In the genomic region with DNA sequence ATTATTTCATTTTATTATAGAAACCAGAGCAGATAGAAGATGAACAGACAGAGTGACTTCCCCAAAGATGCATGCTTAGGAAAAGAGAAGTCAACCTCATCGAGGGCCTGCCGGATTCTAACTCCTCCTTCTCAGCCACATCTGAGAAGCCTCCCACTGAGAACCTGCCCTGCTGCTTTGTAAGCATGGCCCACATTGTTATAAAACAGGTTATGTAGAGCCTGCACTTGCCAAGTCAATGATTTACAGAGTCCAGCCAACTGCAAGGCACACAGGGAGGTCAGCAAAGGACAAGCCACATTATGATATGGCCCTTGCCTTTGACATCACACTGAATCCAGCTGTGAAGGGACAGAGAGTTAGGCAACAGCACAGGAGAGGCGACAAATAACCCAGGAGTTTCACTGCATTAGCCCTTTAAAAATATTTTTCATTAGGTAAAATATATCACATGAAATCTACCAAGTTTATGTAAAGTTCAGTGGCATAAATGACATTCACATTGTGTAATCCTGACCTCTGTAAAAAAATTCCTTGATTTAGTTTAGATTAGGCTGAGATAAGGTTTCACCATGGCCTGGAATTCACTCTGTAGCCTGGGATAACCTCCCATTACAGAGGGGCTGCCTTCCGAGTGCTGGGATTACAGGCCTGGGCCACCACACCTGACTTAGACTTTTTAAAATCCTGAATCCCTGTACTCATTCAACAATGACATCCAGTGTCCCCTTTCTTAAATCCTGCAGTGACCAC, we compare ENCODE assay signal across 12 mouse cellular contexts. TPM values are rescaled to one million over a fixed set of nuclear protein-coding genes. Genes with fewer than 3 reads are reported as not detected.
DNase-seq lines count a peak whose midpoint lies in the region; ATAC-seq and TF ChIP-seq lines count a peak whose summit lies in the region.
"Had no signal": no experiment of that assay in that cellular context is flagged by ENCODE, and none has a peak within 500 bp of the region (broad histone marks: within the 10 kb centered on the region; RNA-seq: fewer than 3 reads in every experiment).

No protein-coding gene starts in this region.

- TF ChIP-seq POLR2A in small intestine, adult 2 months (IDR thresholded peaks at IDR 0.05; ENCODE audit: low read depth, low read length), result no peak

- H3K4me3 ChIP-seq in kidney, embryonic 15.5 days (replicated peaks), result no peak overlapping the region
- no peak overlapping the region for H3K4me3 ChIP-seq in liver, embryonic 16.5 days (ENCODE audit: low read depth, low read length)
- H3K4me3 ChIP-seq in small intestine, adult 2 months (ENCODE audit: low read depth, low read length), result no peak overlapping the region
- H3K4me3 ChIP-seq: embryonic facial prominence, embryonic 15.5 days; gastrocnemius, adult 2 months had no signal

- peaks cover 3% of the 10 kb centered on the region; the same call in 1 of the 2 replicates for H3K4me1 ChIP-seq in kidney, embryonic 15.5 days
- no peaks in the 10 kb centered on the region; the same call in 1 of the 2 replicates for H3K4me1 ChIP-seq in liver, embryonic 16.5 days (ENCODE audit: control insufficient read depth, low read depth, low read length)
- peaks cover 19% of the 10 kb centered on the region; the same call in 1 of the 2 replicates for H3K4me1 ChIP-seq in small intestine, adult 2 months (ENCODE audit: control insufficient read depth, insufficient read depth, insufficient read length, low read length)
- H3K4me1 ChIP-seq: embryonic facial prominence, embryonic 15.5 days had no signal

- no peak overlapping the region for H3K4me2 ChIP-seq in kidney, embryonic 15.5 days
- no peak overlapping the region for H3K4me2 ChIP-seq in liver, embryonic 16.5 days (ENCODE audit: low read depth, low read length)
- H3K4me2 ChIP-seq: embryonic facial prominence, embryonic 15.5 days had no signal

- DNase-seq in embryo, embryonic 10 days (ENCODE audit: low spot score), result peak; percentile 27
- no peak for DNase-seq in embryo, embryonic 10.5 days (ENCODE audit: low spot score)
- no peak for DNase-seq in frontal cortex, postnatal 25 days (ENCODE audit: low spot score in 2 of 2)
- no peak for DNase-seq in spleen, postnatal 10 days (ENCODE audit: low spot score in 2 of 2)
- no peak for DNase-seq in adrenal gland, adult 8-10 months
- DNase-seq: gastrocnemius, adult 2 months; heart, postnatal 14 days had no signal

- WGBS in kidney, embryonic 15.5 days, result 37% methylated on average over 4 of the region's 4 CpGs
- 31% methylated on average over 4 of the region's 4 CpGs for WGBS in liver, embryonic 16.5 days (ENCODE audit: insufficient replicate concordance)
- 20% methylated on average over 4 of the region's 4 CpGs for WGBS in small intestine, adult 2 months

- no peak for TF ChIP-seq CTCF in small intestine, adult 2 months (IDR thresholded peaks at IDR 0.05; ENCODE audit: extremely low read depth, insufficient read length, insufficient replicate concordance, low read depth, low read length)

- H3K36me3 ChIP-seq in kidney, embryonic 15.5 days, result no peaks in the 10 kb centered on the region
- H3K36me3 ChIP-seq in liver, embryonic 16.5 days (ENCODE audit: control insufficient read depth, insufficient read depth), result no peaks in the 10 kb centered on the region
- H3K36me3 ChIP-seq in small intestine, adult 2 months (ENCODE audit: control insufficient read depth, insufficient read depth, low read length), result no peaks in the 10 kb centered on the region
- H3K36me3 ChIP-seq: embryonic facial prominence, embryonic 15.5 days had no signal

- H3K27ac ChIP-seq in kidney, embryonic 15.5 days, result peak overlapping the region; percentile 81
- H3K27ac ChIP-seq in liver, embryonic 16.5 days (ENCODE audit: low read length), result peak overlapping the region; percentile 70
- peak overlapping the region; percentile 69 for H3K27ac ChIP-seq in small intestine, adult 2 months (ENCODE audit: insufficient read depth, low read depth, low read length)
- H3K27ac ChIP-seq: embryonic facial prominence, embryonic 15.5 days; gastrocnemius, adult 2 months had no signal

- no peaks in the 10 kb centered on the region for H3K27me3 ChIP-seq in kidney, embryonic 15.5 days
- no peaks in the 10 kb centered on the region for H3K27me3 ChIP-seq in liver, embryonic 16.5 days (ENCODE audit: control insufficient read depth, insufficient read depth, low read depth, low read length)
- no peaks in the 10 kb centered on the region for H3K27me3 ChIP-seq in small intestine, adult 2 months (ENCODE audit: control insufficient read depth, insufficient read depth, low read length)
- H3K27me3 ChIP-seq: embryonic facial prominence, embryonic 15.5 days had no signal

- no peak overlapping the region for H3K9ac ChIP-seq in kidney, embryonic 15.5 days
- H3K9ac ChIP-seq in liver, embryonic 16.5 days (ENCODE audit: low read depth, low read length), result no peak overlapping the region
- H3K9ac ChIP-seq: embryonic facial prominence, embryonic 15.5 days had no signal

- no peaks in the 10 kb centered on the region for H3K9me3 ChIP-seq in kidney, embryonic 15.5 days (replicated peaks)
- no peaks in the 10 kb centered on the region for H3K9me3 ChIP-seq in liver, embryonic 16.5 days (replicated peaks; ENCODE audit: control insufficient read depth, low read length)
- H3K9me3 ChIP-seq: embryonic facial prominence, embryonic 15.5 days had no signal

- peak; percentile 92 for ATAC-seq in kidney, embryonic 15.5 days (replicated peaks; ENCODE audit: low FRiP score)
- ATAC-seq in liver, embryonic 16.5 days (ENCODE audit: low read depth), result peak; percentile 91
- ATAC-seq: midbrain, embryonic 16.5 days had no signal

RNA-seq across cellular contexts. Expression of a gene that starts 37.1 kb away (rescaled TPM):
- 65.3 and 67.2 TPM in 2 replicates for polyA plus RNA-seq in kidney, embryonic 15.5 days (2015; fragmentation: Nextera tagmentation; extraction: Ambion mirVana)
- 28.4 and 29.5 TPM in 2 replicates for polyA plus RNA-seq in liver, embryonic 16.5 days (2015; fragmentation: Nextera tagmentation; extraction: Ambion mirVana)
- polyA plus RNA-seq in small intestine, adult 2 months (2012; rRNA removed), result 5.8 and 13.0 TPM in 2 replicates
- total RNA-seq in adrenal gland, adult 8-10 months (2022), result 10 to 100 TPM; 73.7 to 90.3 (median 78.7) TPM
